Mouse (Mus musculus): ENCODE data around the gene Fbn1.

DNA sequence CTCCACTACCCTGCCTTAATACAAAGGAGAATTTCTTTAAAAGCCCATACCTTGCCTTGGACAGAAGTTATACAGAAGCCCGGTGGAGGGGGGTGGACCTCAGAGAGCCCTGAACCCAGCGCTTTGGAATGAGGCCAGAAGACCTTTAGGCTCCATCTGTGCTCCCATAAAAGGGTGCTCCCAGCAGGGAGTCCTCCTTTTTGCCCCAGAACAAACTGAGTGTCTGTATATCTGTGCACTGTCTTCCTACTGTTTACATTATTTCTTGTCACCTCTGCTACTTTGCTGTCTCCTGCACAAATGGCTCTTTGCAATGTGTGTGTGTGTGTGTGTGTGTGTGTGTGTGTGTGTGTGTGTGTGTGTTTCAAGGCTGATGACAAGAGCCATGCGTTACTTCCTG is 48.7 kb downstream of the Fbn1 start:
- TF ChIP-seq POLR2A (IDR thresholded peaks at IDR 0.05; ENCODE audit: insufficient read depth, low read depth, low read length) (no peak), EP300 (IDR thresholded peaks at IDR 0.05; ENCODE audit: insufficient read depth, low read depth, low read length) (no peak), CTCF (IDR thresholded peaks at IDR 0.05) (no peak)

Data from heart, adult 2 months (tissue).